Mouse (Mus musculus) inflammation-experienced regulatory T-cells, adult 6 months (primary cell): ENCODE results near the gene Tmed11. TPM values are rescaled to one million over a fixed set of nuclear protein-coding genes. Genes with fewer than 3 reads are reported as not detected.
"Not testable (repeated sequence)": the region's sequence is repeated elsewhere in the genome, so short reads cannot be mapped to it uniquely, and the experiment has no call there.

Source experiments
- ATAC-seq: one replicate; pipeline ENCODE4 v1.8.0; 2017
- polyA plus RNA-seq, 3 experiments: library from polyadenylated mRNA; unstranded; fragments of 100-300 nt; shearing (Covaris generic); gene quantifications; one replicate each; pipeline ENCODE4 v1.2.1; 2017

Gene Tmed11
- polyA plus RNA-seq: not detected

DNA sequence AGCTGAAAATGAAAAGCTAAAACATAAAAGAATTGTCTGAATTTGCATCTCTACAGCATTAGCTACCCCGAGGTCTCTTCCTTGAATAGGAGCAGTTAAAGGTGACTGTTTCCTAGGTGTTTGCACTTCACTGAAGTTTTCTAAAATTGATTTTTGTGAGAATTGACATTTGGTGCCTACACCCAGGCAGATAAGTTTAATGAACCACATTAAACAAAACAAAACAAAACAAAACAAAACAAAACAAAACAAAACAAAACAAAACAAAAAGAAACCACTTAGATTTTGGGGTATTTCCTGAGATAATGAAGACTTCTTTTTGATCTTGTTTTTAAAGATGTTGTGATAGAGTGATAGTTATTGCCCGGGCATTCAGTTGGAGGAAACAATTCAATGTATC is at the start of gene Tmed11:
Gene Tmed11 (minus strand): TSS at position 101 of the 400 bp plus-strand sequence.
- ATAC-seq: not testable (repeated sequence)

DNA sequence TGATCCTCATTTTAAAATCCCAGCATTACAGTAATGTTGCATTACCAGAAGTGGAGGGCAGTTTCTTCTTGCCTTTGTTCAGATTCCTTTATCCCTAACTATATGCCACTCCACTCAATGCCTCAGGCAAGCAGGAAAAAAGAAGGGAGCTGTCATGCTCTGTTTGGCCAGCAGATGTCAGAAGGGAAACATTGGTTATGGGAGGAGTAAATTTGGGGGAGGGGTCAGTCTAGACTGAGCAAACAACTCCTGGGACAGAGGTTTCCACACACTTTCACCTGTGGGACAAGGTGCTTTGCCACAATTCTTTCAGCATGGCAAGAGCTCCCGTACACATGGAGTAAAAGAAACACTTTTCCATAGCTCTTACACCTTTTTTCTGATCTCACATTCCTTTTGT is 41.0 kb upstream of the Tmed11 start:
- no peak for ATAC-seq

DNA sequence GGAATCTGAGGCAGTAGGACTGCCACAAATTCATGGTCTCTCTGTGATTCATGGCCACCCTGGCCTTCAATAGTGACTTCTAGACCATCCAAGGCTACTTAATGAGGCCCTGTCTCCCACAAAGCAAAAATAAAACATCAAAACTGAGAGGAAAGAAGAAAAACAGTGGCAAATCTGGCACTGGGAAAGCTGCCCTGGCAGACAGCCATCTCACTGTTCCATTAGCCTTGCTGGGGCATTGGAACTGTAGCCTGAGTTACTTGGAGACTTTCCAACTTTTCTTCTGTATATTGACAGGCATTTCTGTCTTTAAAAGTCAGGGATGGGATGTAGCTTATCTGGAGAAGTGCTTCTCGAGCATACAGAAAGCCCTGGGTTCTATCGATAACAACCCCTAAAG is 28.1 kb upstream of the Tmed11 start:
- no peak for ATAC-seq

DNA sequence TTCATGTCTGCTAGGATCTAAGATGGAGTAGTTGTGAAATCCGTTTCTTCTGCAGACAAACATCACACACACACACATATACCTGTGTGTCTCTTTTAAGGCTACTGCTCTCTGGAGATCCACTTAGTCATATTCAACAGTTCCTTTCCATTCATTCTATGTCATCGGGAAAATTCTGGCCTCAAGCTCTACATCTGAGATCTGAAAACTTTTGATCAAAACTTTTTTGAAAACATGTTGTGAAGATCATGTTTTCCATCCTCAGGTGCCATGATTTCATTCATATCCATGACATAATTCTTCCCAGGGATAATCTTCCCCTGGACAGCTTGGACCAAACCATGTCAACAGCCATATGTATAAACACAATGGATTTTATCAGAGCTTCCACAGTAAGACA is 13.6 kb upstream of the Tmed11 start, which contains the start of gene Vmn2r8:
Gene Vmn2r8 (minus strand): TSS at position 101 of the 400 bp plus-strand sequence.
- not testable (repeated sequence) for ATAC-seq

DNA sequence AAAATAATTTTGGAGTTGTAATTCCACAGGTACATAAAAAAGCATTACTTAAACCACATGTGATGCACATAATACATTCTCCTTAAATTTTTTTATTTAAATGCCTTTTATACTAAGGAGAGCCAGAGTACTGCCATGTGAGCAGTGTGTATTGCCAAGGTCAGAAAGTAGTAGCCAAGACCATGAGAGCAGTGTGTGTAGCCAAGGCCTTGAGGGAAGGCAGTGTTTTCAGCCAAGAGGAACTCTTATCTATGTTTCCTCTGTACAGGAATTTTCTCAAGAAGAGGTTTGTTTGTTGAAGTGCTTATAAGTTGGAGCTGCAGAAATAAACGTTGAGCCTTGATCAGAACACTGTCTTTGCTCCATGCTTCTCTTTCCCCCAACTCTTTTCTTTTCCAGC is 8.5 kb upstream of the Tmed11 start:
- no peak for ATAC-seq

DNA sequence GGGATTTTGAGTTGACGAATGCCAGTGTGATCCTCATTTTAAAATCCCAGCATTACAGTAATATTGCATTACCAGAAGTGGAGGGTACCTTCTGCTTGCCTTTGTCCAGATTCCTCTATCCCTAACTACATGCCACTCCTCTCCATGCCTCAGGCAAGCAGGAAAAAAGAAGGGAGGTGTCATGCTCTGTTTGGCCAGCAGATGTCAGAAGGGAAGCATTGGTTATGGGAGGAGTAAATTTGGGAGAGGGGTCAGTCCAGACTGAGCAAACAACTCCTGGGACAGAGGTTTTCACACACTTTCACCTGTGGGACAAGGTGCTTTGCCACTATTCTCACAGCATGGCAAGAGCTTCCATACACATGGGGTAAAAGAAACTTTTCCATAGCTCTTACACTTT is 4.8 kb downstream of the Tmed11 start:
- ATAC-seq: not testable (repeated sequence)

DNA sequence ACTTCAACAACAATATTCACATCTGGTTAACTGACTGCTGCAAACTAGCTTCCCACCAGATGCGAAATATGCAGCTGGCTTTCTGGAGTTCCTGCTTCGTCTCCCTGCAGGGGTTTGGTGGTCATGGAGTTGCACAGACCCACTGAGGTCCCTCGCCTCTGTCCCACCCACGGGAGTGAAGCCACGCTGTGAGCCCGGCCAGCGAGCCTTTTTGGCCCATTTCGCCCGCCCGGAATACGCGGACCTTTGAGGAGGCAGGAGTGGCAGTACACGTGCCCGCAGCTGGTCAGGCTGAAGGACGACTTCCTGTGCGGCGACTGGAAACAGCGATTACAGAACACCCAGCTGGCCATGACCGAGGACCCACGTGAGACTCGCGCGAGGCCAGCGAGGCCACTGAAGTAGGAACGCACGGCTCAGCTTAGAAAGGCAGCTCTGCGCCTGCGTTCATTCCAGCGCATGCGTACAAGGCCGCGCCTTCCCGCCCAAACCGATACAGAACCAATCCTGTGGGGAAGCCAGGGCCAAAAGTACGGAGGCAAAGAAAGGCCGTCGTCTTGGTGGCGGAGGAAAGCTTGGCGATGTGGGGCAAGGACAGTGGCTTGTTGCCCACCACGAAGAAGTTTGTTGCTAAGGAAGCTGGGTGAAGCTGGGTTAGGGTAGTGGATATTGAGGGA is 20.4 kb downstream of the Tmed11 start, which contains the start of gene Rnf212:
Gene Rnf212 (minus strand): TSS at position 353 of the 677 bp plus-strand sequence.
- ATAC-seq: no peak

DNA sequence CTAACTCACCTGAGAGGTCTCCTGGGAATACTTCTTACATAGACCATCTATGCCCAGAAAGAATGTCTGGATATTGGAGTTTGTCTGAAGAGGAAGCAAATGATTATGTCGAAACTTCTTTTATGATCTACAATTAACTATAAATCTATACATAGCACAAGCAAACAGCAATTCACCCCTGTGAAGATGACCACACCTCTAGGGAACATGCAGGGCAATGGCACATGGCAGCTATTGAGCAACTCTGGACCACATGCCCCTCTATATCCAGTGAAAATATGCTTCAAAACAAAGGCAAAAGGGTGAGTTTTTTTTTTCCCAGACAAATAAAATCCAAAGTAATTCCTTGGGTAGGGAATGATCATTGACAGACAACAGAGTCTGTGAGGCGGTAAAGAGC is 35.2 kb downstream of the Tmed11 start:
- ATAC-seq: no peak

DNA sequence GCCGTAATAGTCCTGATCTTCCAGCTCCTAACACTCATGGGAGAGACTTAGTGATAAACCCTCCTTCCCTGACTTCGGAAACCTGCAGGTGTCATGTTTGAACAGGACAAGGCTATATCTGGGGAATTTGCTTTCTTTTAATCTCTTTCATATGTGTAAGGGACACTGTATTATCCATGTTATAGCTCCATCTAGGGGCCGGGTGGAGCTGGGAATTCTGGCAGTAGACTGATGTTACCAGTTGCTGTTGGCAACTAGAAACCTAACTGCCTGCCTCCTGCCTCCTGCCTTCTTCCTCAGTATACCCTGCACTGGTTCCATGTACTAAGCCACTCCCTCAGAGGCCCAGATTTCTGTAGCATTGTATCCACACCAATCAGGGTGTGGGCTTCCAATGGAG is 36.8 kb downstream of the Tmed11 start:
- no peak for ATAC-seq

DNA sequence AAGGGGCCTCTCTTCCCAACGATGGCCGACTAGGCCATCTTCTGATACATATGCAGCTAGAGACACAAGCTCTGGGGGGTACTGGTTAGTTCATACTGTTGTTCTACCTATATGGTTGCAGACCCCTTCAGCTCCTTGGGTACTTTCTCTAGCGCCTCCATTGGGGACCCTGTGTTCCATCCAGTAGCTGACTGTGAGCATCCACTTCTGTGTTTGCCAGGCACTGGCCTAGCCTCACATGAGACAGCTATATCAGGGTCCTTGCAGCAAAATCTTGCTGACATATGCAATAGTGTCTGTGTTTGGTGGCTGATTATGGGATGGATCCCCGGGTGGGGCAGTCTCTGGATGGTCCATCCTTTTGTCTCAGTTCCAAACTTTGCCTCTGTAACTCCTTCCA is 43.9 kb downstream of the Tmed11 start:
- ATAC-seq: not testable (repeated sequence)

DNA sequence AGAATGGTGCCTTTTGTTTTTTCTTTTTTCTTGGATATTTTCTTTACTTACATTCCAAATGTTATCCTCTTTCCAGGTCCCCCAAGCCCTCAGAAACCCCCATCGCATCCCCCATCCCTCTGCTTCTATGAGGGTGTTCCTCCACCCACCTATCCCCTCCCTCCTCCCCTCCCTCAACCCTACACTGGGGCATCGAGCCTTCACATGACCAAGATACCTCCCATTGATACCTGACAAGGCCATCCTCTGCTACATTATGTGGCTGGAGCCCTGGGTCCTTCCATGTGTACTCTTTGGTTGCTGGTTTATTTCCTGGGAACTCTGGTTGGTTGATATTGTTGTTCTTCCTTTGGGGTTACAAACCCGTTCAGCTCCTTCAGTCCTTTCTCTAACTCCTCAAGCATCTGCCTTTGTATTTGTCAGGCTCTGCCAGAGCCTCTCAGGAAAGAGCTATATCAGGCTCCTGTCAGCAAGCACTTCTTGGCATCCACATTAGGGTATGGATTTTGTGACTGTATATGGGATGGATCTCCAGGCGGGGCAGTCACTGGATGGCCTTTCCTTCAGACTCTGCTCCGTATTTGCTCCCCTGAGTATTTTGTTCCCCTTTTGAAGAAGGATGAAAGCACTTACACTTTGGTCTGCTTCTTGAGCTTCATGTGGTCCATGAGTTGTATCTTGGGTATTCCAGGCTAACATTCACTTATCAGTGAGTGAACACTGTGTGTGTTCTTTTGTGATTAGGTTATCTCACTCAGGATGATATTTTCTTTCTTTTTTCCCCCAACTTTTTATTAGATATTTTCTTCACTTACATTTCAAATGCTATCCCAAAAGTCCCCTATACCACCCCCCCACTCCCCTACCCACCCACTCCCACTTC is 44.6 kb downstream of the Tmed11 start:
- ATAC-seq: no peak

DNA sequence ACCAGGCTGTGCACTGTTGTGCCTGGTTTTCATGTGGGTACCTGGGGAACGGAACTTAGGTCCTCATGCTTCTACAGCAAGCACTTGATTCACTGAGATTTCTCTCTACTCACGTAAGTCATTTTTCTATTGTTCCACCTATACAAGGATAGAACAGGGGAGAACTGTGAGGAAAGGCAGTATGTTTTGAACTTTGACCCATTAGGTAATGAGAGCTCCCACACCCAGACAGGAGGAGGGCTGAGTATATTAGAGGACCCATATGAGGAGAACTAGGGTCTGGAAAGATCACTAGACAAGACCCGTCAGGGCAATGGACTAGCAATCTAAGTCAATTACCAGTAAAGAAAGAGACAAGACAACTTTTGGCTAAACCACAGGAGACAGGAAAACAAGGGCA is 50.5 kb downstream of the Tmed11 start:
- ATAC-seq: no peak

DNA sequence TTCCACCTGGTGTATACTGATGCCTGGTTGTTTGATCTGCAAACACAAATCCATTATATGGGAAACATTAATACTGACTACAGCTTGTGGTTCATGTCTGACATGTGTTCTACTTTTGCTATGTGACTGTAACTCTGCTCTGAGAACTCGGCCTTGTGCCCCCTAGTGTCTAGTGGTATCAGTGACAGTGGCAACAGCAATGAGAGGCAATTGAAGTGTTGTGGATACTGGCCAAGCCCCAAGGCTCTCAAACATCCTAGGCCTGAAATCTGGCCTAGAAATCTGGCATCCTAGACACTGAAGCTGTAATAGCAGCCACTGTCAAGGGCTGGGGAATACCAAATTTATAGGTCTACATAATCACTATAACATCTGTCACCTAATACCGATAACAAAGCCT is 51.3 kb downstream of the Tmed11 start:
- no peak for ATAC-seq

DNA sequence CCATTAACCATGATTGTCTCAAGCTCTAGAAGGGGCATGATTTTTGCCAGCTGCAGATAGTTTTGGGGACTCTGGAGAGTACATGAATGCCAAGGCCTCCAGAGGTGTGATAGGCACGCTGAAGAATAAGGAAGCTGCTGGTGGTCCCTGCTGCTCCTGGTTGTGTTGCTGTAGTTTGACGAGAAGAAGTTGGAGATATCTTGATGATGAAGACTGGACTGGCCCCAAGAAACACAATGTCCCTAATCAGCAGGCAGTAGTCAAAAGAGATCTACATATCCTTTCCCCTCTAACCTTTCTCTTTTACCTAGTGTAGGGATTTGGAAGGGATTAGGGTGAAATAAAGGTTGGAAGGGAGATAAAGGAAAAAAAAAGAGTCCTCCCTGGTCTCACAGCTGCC is 52.6 kb downstream of the Tmed11 start:
- ATAC-seq: no peak

DNA sequence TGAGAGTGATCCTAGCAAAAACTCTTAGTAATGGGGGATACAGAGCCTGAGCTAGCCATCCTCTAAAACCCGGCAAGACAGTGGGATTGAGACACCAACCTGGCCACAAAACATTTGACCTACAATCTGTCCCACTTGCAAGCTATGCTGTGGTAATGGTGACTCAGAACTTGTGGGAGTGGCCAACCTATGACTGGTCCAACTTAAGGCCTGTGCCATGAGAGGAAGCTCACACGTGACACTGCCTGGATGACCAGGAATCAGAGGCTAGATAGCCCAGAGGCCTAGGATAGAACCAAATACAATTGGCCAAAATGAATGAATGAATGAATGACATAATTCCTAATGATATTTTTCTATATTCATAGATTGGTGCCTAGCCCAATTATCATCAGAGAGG is 53.3 kb downstream of the Tmed11 start:
- no peak for ATAC-seq

DNA sequence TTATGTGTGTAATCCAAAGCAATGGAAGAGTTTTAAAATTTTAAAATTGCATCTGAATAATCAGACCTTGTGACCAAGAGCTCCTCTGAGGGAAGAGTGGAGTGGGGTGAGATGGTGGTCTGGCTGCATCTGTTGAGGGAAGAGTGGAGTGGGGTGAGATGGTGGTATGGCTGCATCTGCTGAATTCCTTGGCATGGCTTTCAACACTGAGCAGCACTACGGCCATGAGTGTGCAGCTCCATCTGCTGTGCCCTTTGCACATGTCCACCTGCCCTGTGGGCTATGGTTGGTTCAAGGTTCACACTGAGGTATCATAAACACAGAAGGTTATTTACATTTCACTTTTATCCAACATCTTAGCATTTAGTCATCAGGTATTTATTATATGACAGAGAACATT is 67.7 kb downstream of the Tmed11 start:
- ATAC-seq: no peak

Other genes starting within 250 kb of the Tmed11 start
- gene Cplx1, start 245.3 kb downstream of the Tmed11 start, polyA plus RNA-seq: not detected
- gene Gak, start 165.6 kb downstream of the Tmed11 start, polyA plus RNA-seq: 10 to 100 TPM; 59.8 to 74.7 (median 70.1) TPM
- gene Tmem175, start 165.6 kb downstream of the Tmed11 start, polyA plus RNA-seq: 10 to 100 TPM; 26.7 to 40.8 (median 39.5) TPM
- gene Idua, start 135.0 kb downstream of the Tmed11 start, polyA plus RNA-seq: 10 to 100 TPM; 13.1 to 17.8 (median 13.5) TPM
- 1 to 10 TPM; 2.1 to 7.7 (median 4.7) TPM for gene Dgkq, start 125.7 kb downstream of the Tmed11 start, polyA plus RNA-seq
- gene Slc26a1, start 119.8 kb downstream of the Tmed11 start, polyA plus RNA-seq: under 1 TPM in 2 of 3 experiments, not detected in 1; 0.16 to 0.78 TPM
- under 1 TPM in 1 of 3 experiments, not detected in 2; 0.32 TPM for gene Fgfrl1, start 103.0 kb downstream of the Tmed11 start, polyA plus RNA-seq
- gene Rnf212, start 20.4 kb downstream of the Tmed11 start, polyA plus RNA-seq: not detected
- not detected for gene Vmn2r8, start 13.5 kb upstream of the Tmed11 start, polyA plus RNA-seq
- under 1 TPM in 1 of 3 experiments, not detected in 2; 0.13 TPM for gene Vmn2r9, start 57.2 kb upstream of the Tmed11 start, polyA plus RNA-seq
- not detected for gene Vmn2r10, start 211.2 kb upstream of the Tmed11 start, polyA plus RNA-seq